Mouse (Mus musculus): ENCODE data around the gene P4ha2. TPM values are rescaled to one million over a fixed set of nuclear protein-coding genes. Genes with fewer than 3 reads are reported as not detected.

Gene P4ha2
- polyA plus RNA-seq, 1 experiment, result 2.9 TPM

- no peak overlapping the region for H3K4me3 ChIP-seq (ENCODE audit: insufficient read depth, low read length)
- peaks cover 3% of the 10 kb centered on the region; the same call in 1 of the 2 replicates for H3K4me1 ChIP-seq (ENCODE audit: control insufficient read depth, insufficient read depth, low read length)
- TF ChIP-seq CTCF (IDR thresholded peaks at IDR 0.05; ENCODE audit: low read depth, low read length) (no peak), POLR2A (IDR thresholded peaks at IDR 0.05; ENCODE audit: borderline replicate concordance, low read depth, low read length) (no peak)
- no peak overlapping the region for H3K27ac ChIP-seq (ENCODE audit: insufficient read depth, low read depth, low read length)
Measured at GRCm38 (mm10) chr11:54059526-54059925, 40.4 kb upstream of the P4ha2 start.

- Histone ChIP-seq H3K4me3 (ENCODE audit: insufficient read depth, low read length) (no peak overlapping the region), H3K27ac (ENCODE audit: insufficient read depth, low read depth, low read length) (no peak overlapping the region), H3K4me1 (ENCODE audit: control insufficient read depth, insufficient read depth, low read length) (peaks cover 4% of the 10 kb centered on the region; the same call in 1 of the 2 replicates)
- no peak for TF ChIP-seq POLR2A (IDR thresholded peaks at IDR 0.05; ENCODE audit: borderline replicate concordance, low read depth, low read length)
- TF ChIP-seq CTCF (IDR thresholded peaks at IDR 0.05; ENCODE audit: low read depth, low read length), result no peak
Measured at GRCm38 (mm10) chr11:54060316-54060715, 39.6 kb upstream of the P4ha2 start.

DNA sequence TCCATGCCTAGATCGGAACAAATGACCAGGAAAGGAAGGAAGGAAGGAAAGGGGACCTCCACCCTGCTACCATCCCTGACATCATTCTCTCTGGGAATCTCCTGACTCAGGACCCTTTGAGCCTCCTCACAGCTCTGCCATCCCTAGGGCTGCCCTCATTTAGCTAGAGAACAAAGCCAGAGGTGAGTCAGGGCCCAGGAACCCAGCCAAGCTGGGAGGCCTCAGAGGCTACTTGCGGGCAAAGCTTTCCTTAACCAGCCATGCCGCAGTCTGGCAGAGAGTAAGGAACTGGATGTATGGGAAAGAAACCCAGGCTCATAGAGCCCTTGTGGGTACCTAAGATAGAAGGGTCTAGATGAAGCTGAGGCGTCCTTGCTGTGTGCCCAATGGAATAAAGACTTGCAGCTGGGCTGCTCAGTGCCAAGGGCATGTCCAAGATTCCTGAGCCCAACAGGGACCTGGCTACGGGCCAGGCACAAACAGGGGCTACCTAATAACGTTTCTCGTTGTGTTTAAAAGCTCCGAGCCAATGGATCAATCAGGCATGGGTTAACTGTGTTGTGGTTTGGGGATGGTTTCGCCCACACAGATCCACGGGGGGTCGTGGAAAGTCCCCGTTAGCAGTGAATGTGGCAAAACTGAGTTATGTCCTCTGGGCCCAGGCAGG lies 37.7 kb upstream of the P4ha2 start:
- TF ChIP-seq CTCF (IDR thresholded peaks at IDR 0.05; ENCODE audit: low read depth, low read length), result no peak
- TF ChIP-seq POLR2A (IDR thresholded peaks at IDR 0.05; ENCODE audit: borderline replicate concordance, low read depth, low read length), result no peak
- Histone ChIP-seq H3K4me3 (ENCODE audit: insufficient read depth, low read length) (no peak overlapping the region), H3K4me1 (ENCODE audit: control insufficient read depth, insufficient read depth, low read length) (peaks cover 8% of the 10 kb centered on the region; the same call in 1 of the 2 replicates), H3K27ac (ENCODE audit: insufficient read depth, low read depth, low read length) (no peak overlapping the region)

- peaks cover 12% of the 10 kb centered on the region for H3K4me1 ChIP-seq (ENCODE audit: control insufficient read depth, insufficient read depth, low read length)
- TF ChIP-seq POLR2A (IDR thresholded peaks at IDR 0.05; ENCODE audit: borderline replicate concordance, low read depth, low read length) (no peak), CTCF (IDR thresholded peaks at IDR 0.05; ENCODE audit: low read depth, low read length) (no peak)
- no peak overlapping the region for H3K4me3 ChIP-seq (ENCODE audit: insufficient read depth, low read length)
- no peak overlapping the region for H3K27ac ChIP-seq (ENCODE audit: insufficient read depth, low read depth, low read length)
Measured at GRCm38 (mm10) chr11:54062753-54063471, 37.0 kb upstream of the P4ha2 start.

DNA sequence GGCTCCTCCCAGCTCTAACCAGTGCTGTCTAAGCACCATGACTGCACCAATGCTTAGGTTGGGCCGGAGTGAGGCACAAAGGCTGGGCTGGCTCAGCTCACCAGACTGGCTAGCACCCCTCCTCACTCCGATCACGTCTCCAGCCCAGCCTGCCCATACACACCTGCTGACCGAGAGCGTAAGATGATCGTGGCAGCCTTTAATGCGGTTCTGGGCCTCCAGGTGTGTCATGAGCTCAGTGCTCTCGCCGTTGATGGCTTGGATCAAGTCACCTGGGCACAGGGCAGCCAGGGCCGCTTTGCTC lies 36.5 kb upstream of the P4ha2 start:
- TF ChIP-seq POLR2A (IDR thresholded peaks at IDR 0.05; ENCODE audit: borderline replicate concordance, low read depth, low read length) (no peak), CTCF (IDR thresholded peaks at IDR 0.05; ENCODE audit: low read depth, low read length) (no peak)
- no peak overlapping the region for H3K27ac ChIP-seq (ENCODE audit: insufficient read depth, low read depth, low read length)
- H3K4me3 ChIP-seq (ENCODE audit: insufficient read depth, low read length), result no peak overlapping the region
- H3K4me1 ChIP-seq (ENCODE audit: control insufficient read depth, insufficient read depth, low read length), result peaks cover 14% of the 10 kb centered on the region

DNA sequence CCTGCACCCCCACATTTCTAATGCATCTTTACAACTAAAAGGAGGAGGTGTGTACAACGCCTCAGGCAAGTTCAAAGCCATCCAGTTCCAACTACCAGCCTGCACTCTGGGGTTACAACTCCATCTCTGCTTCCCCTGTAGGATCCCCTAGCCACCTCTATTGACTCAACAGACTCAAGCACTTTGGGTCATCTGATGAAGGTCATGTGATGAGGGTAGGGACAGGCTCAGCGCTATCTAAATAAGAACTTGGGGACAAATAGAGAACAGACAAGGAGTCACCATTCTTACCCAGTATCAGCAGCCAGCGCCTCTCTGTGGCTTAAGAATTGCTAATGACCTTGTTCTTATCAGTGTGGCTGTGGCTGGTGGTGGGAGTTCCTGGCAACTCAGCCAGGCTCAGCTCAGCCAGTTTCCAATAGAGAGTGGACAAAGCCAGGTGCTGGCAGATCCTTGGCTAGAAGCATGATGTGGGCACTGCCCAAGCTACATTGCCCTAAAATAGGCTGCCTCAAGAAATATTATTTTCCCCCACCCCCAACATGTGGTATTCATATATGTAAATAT lies 35.4 kb upstream of the P4ha2 start:
- H3K4me1 ChIP-seq (ENCODE audit: control insufficient read depth, insufficient read depth, low read length), result peaks cover 14% of the 10 kb centered on the region
- TF ChIP-seq POLR2A (IDR thresholded peaks at IDR 0.05; ENCODE audit: borderline replicate concordance, low read depth, low read length), result no peak
- TF ChIP-seq CTCF (IDR thresholded peaks at IDR 0.05; ENCODE audit: low read depth, low read length), result no peak
- no peak overlapping the region for H3K27ac ChIP-seq (ENCODE audit: insufficient read depth, low read depth, low read length)
- H3K4me3 ChIP-seq (ENCODE audit: insufficient read depth, low read length), result no peak overlapping the region

DNA sequence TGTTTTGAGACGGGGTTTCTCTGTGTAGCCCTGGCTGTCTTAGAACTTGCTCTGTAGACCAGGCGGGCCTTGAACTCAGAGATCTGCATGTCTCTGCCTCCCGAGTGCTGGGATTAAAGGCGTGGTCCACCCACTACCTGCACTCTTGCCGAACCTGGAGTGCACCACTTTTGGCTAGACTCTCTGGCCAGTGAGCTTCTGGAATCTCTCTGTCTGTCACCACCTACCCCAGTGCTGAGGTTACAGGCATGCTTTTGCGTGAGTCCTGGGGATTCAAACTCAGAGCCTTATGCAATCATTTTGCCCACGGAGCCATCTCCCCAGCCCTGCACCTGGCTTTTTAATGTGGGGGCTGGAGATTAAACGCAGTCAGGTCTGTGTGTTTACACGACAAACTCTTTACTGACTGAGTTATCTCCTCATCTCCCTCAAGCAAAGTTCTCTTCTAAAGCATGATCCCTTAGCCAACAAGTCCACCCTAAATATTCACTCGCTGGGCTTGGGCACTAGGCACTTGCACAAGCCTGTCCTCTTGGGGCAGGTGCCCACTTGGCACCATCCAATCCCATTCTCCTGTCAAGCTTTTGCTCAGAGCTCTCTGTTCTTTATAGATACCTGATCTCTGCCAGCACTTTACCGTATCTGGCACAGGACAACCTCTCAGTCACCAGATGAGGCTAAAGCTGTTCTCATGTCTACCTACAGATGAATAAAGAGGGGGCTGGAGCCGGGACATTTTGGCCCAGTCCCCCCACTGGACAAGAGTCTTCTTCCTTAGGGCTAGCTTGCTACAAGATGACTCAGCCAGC lies 34.6 kb upstream of the P4ha2 start:
- Histone ChIP-seq H3K27ac (ENCODE audit: insufficient read depth, low read depth, low read length) (no peak overlapping the region), H3K4me1 (ENCODE audit: control insufficient read depth, insufficient read depth, low read length) (peaks cover 14% of the 10 kb centered on the region), H3K4me3 (ENCODE audit: insufficient read depth, low read length) (no peak overlapping the region)
- TF ChIP-seq POLR2A (IDR thresholded peaks at IDR 0.05; ENCODE audit: borderline replicate concordance, low read depth, low read length) (no peak), CTCF (IDR thresholded peaks at IDR 0.05; ENCODE audit: low read depth, low read length) (no peak)

DNA sequence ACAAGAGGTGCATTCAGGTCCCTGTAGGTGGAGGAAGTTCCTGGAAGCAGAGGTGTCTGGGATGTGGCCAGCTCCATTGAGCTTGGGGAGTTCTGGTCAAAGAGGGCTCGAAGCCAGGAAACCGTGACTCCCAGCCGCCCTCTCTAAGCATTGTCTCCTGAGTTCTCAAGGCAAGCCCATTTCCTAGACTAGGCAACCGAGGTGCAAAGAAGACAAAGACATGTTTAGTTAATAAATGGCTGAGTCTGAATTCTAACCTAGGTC lies 34.0 kb upstream of the P4ha2 start:
- Histone ChIP-seq H3K4me1 (ENCODE audit: control insufficient read depth, insufficient read depth, low read length) (peaks cover 14% of the 10 kb centered on the region), H3K4me3 (ENCODE audit: insufficient read depth, low read length) (no peak overlapping the region), H3K27ac (ENCODE audit: insufficient read depth, low read depth, low read length) (no peak overlapping the region)
- TF ChIP-seq POLR2A (IDR thresholded peaks at IDR 0.05; ENCODE audit: borderline replicate concordance, low read depth, low read length), result no peak
- TF ChIP-seq CTCF (IDR thresholded peaks at IDR 0.05; ENCODE audit: low read depth, low read length), result no peak

DNA sequence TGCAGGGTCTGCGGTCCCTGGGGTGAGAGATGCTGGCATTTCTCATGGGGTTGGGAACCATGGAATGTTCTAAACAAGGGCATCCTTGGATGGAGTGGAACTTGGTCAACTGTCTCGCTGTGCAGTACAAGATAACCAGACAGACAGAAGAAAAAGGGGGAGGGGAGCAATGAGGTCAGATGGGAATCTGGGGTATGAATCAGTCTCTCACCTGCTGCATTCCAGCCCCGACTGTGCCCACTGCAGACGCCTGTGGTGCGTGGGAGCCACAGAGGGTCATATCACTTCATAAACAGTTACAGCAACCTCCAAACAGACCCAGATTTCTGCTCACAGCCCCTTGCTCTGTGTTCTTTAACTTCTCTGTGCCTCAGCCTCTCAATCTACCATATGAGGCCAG lies 33.5 kb upstream of the P4ha2 start:
- H3K4me3 ChIP-seq (ENCODE audit: insufficient read depth, low read length), result no peak overlapping the region
- no peak overlapping the region for H3K27ac ChIP-seq (ENCODE audit: insufficient read depth, low read depth, low read length)
- no peak for TF ChIP-seq POLR2A (IDR thresholded peaks at IDR 0.05; ENCODE audit: borderline replicate concordance, low read depth, low read length)
- TF ChIP-seq CTCF (IDR thresholded peaks at IDR 0.05; ENCODE audit: low read depth, low read length), result no peak
- peaks cover 14% of the 10 kb centered on the region for H3K4me1 ChIP-seq (ENCODE audit: control insufficient read depth, insufficient read depth, low read length)

Measured in bone marrow macrophage, adult 2 months (primary cell).